Mouse (Mus musculus) neural tube, embryonic 12.5 days (tissue): Measurements from ENCODE around the gene Park7. TPM values are rescaled to one million over a fixed set of nuclear protein-coding genes. Genes with fewer than 3 reads are reported as not detected.
"Not testable (repeated sequence)": the region's sequence is repeated elsewhere in the genome, so short reads cannot be mapped to it uniquely, and the experiment has no call there.

Experiments
- ATAC-seq: fragments of 200-750 bp; cut with Nextera tagmentation; 2 replicates; pipeline ENCODE4 v1.8.0; 2017; ENCODE audit warnings: low read depth, mild to moderate bottlenecking, moderate TSS enrichment, moderate library complexity; ENCODE audit not compliant: low FRiP score
- H3K27ac ChIP-seq: fragments of 300-500 bp; sonication (generic); 2 replicates; pipeline ENCODE4 v1.5.1; 2016
- H3K27me3 ChIP-seq: fragments of 300-500 bp; sonication (generic); replicated peaks from 2 replicates; pipeline ENCODE4 v1.6.1; 2016; ENCODE audit warnings: mild to moderate bottlenecking
- H3K36me3 ChIP-seq: fragments of 300-500 bp; sonication (generic); 2 replicates; pipeline ENCODE4 v1.6.1; 2016; ENCODE audit warnings: mild to moderate bottlenecking
- H3K4me1 ChIP-seq: fragments of 300-500 bp; sonication (generic); 2 replicates; pipeline ENCODE4 v1.6.1; 2016
- H3K4me2 ChIP-seq: fragments of 300-500 bp; sonication (generic); replicated peaks from 2 replicates; pipeline ENCODE4 v1.6.1; 2016; ENCODE audit warnings: mild to moderate bottlenecking
- H3K4me3 ChIP-seq: fragments of 300-500 bp; sonication (generic); 2 replicates; pipeline ENCODE4 v1.5.1; 2016
- H3K9ac ChIP-seq: fragments of 300-500 bp; sonication (generic); 2 replicates; pipeline ENCODE4 v1.6.1; 2016; ENCODE audit warnings: mild to moderate bottlenecking
- H3K9me3 ChIP-seq: fragments of 300-500 bp; sonication (generic); 2 replicates; pipeline ENCODE4 v1.6.1; 2016; ENCODE audit warnings: mild to moderate bottlenecking
- WGBS: fragments of 180-500 bp; shearing (Covaris S2); methylation state at CpG from one replicate; pipeline ENCODE4 v1.1.7; 2016; 5-methylcytosine and 5-hydroxymethylcytosine counted together
- polyA plus RNA-seq: library from polyadenylated mRNA; unstranded; fragments of >200 nt; fragmentation: Nextera tagmentation; extraction: Ambion mirVana; gene quantifications from 2 replicates; pipeline ENCODE4 v1.2.1, GENCODE M21; 2016

Park7 gene
- polyA plus RNA-seq, 1 experiment from 2014 or later, result 371 TPM

DNA sequence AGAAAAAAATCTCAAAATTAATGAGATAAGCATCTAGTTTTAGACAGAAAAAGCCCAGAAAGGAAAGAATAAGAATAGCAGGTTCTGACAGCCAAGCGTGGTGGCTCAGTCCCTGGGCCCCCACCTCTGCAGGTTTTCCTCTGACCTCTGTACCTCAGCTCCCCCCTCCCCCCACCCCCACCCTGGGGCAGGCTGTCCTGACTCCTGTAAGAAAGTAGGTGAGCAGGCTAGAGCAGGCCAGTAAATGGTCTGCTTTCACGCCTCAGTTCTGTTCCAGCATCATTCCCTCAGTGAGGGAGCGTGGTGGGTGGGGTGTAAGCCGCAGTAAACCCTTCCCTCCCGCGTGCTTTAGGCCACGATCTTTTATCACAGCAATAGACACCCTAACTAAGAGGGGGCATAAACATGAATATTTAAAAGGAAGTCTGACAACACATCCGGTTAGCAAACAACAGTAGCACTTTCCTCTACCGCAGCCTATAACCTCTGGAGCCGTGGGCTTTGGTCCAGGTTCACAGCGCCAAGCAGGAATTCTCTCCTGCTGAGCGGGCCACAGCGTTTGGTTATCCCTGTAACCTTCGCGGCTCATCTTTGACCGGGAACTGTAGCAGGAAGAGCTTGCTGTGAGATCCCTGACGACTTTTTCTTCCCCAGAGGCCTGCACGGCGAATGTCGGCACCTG is 24.8 kb downstream of the Park7 start:
- ATAC-seq, result no peak
- H3K27me3 ChIP-seq, result 0 out of 2 replicates have a peak, but pooled peaks cover 2% of the 10 kb centered on the region
- H3K4me1 ChIP-seq, result peaks cover 9% of the 10 kb centered on the region; the same call in 1 of the 2 replicates
- H3K4me2 ChIP-seq, result no peak overlapping the region; the same call in 1 of the 2 replicates
- no peak overlapping the region for H3K27ac ChIP-seq
- no peaks in the 10 kb centered on the region for H3K36me3 ChIP-seq
- WGBS, result 43% methylated on average over 20 of the region's 20 CpGs
- no peak overlapping the region for H3K9ac ChIP-seq
- no peaks in the 10 kb centered on the region for H3K9me3 ChIP-seq
- no peak overlapping the region for H3K4me3 ChIP-seq

DNA sequence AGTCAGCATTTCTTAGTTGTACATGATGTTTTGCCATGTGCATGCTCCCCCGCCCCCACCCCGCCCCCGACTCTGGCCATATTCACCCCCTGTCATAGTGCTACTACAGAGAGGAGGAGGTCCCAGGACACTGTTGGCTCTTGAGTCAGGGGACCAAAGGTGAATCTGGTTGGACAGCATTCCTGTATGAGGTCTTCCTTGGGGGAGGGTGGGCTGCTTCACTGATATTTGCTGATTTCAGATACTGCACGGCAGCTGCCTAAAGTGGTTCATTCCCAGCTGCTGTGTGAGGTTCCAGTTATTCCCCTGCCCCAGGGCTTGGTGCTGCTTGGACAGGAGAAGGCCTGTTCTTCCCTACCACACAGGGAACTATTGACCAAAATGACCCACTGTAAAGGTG is 25.7 kb downstream of the Park7 start:
- Histone ChIP-seq H3K36me3 (no peaks in the 10 kb centered on the region), H3K4me3 (no peak overlapping the region), H3K27ac (no peak overlapping the region), H3K27me3 (0 out of 2 replicates have a peak, but pooled peaks cover 2% of the 10 kb centered on the region), H3K9me3 (no peaks in the 10 kb centered on the region), H3K4me1 (peaks cover 9% of the 10 kb centered on the region; the same call in 1 of the 2 replicates), H3K4me2 (no peak overlapping the region), H3K9ac (no peak overlapping the region)
- 79% methylated on average over 4 of the region's 4 CpGs for WGBS
- ATAC-seq, result no peak

DNA sequence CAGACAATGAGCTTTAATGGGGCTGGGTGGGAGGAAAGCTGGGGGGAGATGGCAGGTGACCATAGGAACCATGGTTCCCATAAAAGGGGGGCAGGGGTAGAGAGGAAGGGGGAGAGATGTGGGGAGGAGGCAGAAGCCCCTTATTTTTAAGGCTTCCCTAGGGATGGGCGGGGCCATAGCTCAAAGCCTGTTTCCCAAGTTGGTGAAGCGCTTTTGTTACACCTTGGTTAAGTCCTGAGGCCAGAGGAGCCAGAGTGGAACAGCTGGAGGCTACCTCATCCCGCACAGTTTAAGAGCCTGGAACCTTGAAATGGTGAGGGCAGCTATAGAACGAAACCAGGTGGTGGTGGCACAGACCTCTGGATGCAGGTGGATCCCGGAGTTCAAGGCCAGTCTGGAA is 26.3 kb downstream of the Park7 start:
- H3K4me3 ChIP-seq, result no peak overlapping the region
- H3K27ac ChIP-seq, result no peak overlapping the region
- H3K4me1 ChIP-seq, result peaks cover 9% of the 10 kb centered on the region; the same call in 1 of the 2 replicates
- no peaks in the 10 kb centered on the region for H3K36me3 ChIP-seq
- WGBS, result 80% methylated on average over 5 of the region's 5 CpGs
- H3K9ac ChIP-seq, result no peak overlapping the region
- H3K9me3 ChIP-seq, result no peaks in the 10 kb centered on the region
- ATAC-seq, result no peak
- H3K4me2 ChIP-seq, result no peak overlapping the region
- 0 out of 2 replicates have a peak, but pooled peaks cover 2% of the 10 kb centered on the region for H3K27me3 ChIP-seq

DNA sequence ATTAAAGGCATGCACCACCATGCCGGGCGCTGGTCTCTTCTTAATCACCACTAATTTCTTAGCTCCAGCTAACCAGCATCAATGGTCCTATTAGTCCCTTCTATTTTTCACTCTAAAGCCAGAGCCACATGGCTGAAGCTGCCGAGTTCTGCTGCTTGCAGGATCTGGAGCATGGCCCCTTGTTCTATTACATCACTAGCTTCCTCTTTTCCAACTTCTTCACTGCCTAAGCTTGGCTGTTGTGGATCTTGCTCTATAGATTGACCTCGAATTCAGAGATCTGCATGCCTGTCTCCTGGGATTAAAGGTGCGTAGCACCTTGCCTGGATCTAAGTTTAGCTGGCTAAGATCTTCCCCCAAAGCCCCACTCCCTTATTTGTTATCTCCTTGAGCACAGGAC is 31.6 kb downstream of the Park7 start:
- 88% methylated on average over 5 of the region's 5 CpGs for WGBS
- Histone ChIP-seq H3K27me3 (no peaks in the 10 kb centered on the region), H3K4me1 (no peaks in the 10 kb centered on the region), H3K4me2 (no peak overlapping the region), H3K9ac (no peak overlapping the region), H3K36me3 (peaks cover 15% of the 10 kb centered on the region; the same call in 1 of the 2 replicates), H3K9me3 (peaks cover 26% of the 10 kb centered on the region), H3K27ac (no peak overlapping the region), H3K4me3 (no peak overlapping the region)
- no peak for ATAC-seq

DNA sequence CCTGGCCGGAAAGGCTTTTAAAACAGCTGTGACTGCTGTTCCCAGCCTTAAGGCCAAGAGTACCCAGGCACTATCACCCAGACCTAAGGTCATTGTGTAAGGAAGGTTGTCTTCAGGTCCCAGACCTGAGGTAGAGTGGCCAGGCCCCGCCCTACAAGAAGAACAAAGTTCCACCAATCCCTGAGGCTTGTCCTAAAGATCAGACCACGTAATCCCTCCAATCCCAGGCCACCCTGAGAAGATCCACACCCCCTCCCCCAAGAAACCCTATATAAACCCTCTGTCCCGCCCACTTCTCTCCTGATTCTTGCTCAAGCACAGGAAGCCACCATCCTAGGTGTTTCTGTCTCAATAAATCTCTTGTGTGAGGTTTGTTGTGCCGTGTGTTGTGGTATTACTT is 33.9 kb downstream of the Park7 start:
- no peak overlapping the region for H3K4me3 ChIP-seq
- no peaks in the 10 kb centered on the region for H3K4me1 ChIP-seq
- H3K9ac ChIP-seq, result no peak overlapping the region
- H3K36me3 ChIP-seq, result peaks cover 15% of the 10 kb centered on the region; the same call in 1 of the 2 replicates
- 84% methylated on average over 5 of the region's 5 CpGs for WGBS
- H3K4me2 ChIP-seq, result no peak overlapping the region
- H3K9me3 ChIP-seq, result peaks cover 26% of the 10 kb centered on the region
- no peak overlapping the region for H3K27ac ChIP-seq
- no peaks in the 10 kb centered on the region for H3K27me3 ChIP-seq
- ATAC-seq, result no peak

DNA sequence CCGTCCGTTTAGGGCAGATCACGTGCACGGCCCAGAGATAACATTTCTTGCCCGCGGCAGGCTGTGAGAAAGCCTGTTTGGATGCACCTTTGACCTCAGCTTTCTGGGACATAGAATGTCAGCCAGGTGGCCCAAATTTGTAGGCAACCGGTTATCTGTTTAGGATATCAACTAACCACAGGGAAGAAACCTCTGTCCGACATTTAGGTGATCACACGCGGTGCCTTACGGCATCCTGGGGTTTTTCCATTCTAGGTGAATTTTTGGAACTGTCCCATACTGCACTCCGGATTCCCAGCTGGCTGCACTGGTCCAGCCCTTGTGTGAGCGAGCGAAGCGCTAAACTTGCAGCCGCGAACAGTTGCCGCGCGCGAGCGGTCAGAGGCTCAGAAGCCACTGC is 34.6 kb downstream of the Park7 start:
- no peak overlapping the region for H3K27ac ChIP-seq
- no peak for ATAC-seq
- no peak overlapping the region for H3K4me2 ChIP-seq
- H3K27me3 ChIP-seq, result no peaks in the 10 kb centered on the region
- peaks cover 15% of the 10 kb centered on the region; the same call in 1 of the 2 replicates for H3K36me3 ChIP-seq
- H3K4me3 ChIP-seq, result no peak overlapping the region
- H3K9ac ChIP-seq, result no peak overlapping the region
- H3K9me3 ChIP-seq, result peaks cover 26% of the 10 kb centered on the region
- WGBS, result 93% methylated on average over 22 of the region's 22 CpGs
- no peaks in the 10 kb centered on the region for H3K4me1 ChIP-seq

DNA sequence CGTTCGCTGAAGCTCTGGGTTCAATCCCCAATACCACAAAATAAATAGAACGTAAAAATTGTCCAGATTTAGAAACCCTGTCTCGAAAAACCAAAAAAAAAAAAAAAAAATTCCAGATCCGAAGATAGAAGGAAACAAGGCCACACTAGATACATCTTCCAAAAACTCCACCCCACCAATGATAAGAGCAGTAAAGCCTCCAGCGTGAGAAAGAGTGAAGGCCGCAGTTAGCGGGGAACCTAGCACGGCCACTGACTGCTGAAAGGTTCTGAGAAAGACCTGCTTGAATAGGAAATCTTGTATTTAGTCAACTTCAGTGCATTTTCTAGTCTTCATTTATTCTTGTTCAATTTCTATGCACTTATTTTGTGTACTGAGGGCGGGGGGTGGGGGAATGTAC is 38.8 kb downstream of the Park7 start:
- ATAC-seq, result no peak
- Histone ChIP-seq H3K36me3 (peaks cover 15% of the 10 kb centered on the region; the same call in 1 of the 2 replicates), H3K4me1 (peaks cover 18% of the 10 kb centered on the region), H3K9ac (no peak overlapping the region), H3K4me2 (no peak overlapping the region), H3K27me3 (no peaks in the 10 kb centered on the region), H3K4me3 (no peak overlapping the region), H3K9me3 (peaks cover 23% of the 10 kb centered on the region), H3K27ac (no peak overlapping the region)
- WGBS, result 86% methylated on average over 10 of the region's 10 CpGs

DNA sequence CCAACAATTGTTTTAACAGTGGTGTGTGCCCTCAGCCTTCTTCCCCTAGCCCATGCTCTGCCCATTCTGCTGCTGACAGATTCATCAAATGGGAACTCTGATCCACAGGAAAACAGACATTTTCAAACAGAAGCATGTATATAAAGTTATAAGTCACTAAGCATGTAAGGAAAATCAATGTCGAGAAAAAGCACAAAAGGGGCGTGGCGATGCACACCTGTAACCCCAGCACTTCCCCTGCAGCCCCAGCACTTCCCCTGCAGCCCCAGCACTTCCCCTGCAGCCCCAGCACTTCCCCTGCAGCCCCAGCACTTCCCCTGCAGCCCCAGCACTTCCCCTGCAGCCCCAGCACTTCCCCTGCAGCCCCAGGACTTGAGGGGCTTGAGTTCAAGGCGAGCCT is 39.8 kb downstream of the Park7 start:
- ATAC-seq, H3K27me3 ChIP-seq, H3K9ac ChIP-seq, H3K27ac ChIP-seq, H3K4me3 ChIP-seq, H3K4me2 ChIP-seq: not testable (repeated sequence)
- H3K9me3 ChIP-seq, result peaks cover 14% of the 10 kb centered on the region
- peaks cover 20% of the 10 kb centered on the region for H3K4me1 ChIP-seq
- peaks cover 13% of the 10 kb centered on the region for H3K36me3 ChIP-seq
- WGBS, result 69% methylated on average over 4 of the region's 4 CpGs

DNA sequence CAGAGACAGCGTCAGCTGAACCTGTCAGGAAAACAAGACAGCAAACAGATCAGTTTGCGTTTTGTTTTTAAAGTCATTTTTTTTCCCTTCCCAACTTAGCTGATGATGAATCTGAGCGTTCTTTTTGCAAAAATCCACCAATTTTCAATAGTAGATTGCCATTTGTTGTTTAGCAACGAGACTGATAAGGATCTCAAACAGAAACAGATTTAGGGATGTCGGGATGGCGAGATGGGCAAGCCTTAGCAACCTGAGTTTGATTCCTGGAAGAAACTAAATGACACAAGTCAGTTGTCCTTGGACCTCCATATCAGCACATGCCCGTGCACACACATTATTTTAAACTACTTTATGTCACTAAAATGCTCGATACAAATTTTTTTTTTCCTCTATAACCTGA is 41.6 kb downstream of the Park7 start:
- 88% methylated on average over 8 of the region's 8 CpGs for WGBS
- H3K27ac ChIP-seq, result 0 out of 2 replicates have a peak overlapping the region, but pooled peaks have one; percentile 53
- no peak for ATAC-seq
- H3K4me3 ChIP-seq, result no peak overlapping the region
- H3K27me3 ChIP-seq, result no peaks in the 10 kb centered on the region
- no peak overlapping the region for H3K4me2 ChIP-seq
- peaks cover 21% of the 10 kb centered on the region for H3K4me1 ChIP-seq
- H3K9ac ChIP-seq, result 0 out of 2 replicates have a peak overlapping the region, but pooled peaks have one; percentile 26
- H3K9me3 ChIP-seq, result no peaks in the 10 kb centered on the region
- H3K36me3 ChIP-seq, result peaks cover 20% of the 10 kb centered on the region

DNA sequence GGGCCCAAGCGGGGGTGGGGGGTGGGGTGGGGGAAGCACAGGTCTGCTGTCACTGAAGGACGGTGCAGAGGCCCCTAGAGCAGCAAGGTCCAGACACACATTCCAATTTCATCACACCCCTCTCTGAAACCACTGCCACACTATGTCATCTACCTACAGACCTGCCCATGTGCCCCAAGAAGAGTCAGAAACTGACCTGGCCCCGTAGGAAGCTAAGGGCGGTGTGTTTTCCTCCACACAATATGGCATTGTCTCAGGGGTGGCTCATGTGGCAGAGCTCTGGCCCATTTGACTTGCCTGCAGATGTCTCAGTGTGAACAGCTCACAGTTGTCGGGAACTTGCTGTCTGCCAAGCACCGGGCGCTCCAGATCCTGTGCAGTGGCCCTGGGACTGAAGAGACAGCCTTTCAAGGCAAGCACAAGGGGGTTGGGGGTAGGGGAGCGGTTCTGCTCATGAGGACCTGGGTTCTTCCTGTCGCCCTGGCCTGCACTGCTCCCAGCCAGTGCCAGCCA is 42.0 kb downstream of the Park7 start:
- 48% methylated on average over 9 of the region's 9 CpGs for WGBS
- no peaks in the 10 kb centered on the region for H3K27me3 ChIP-seq
- H3K27ac ChIP-seq, result peak overlapping the region; percentile 53; the same call in 1 of the 2 replicates
- 0 out of 2 replicates have a peak overlapping the region, but pooled peaks have one; percentile 26 for H3K9ac ChIP-seq
- peaks cover 21% of the 10 kb centered on the region for H3K4me1 ChIP-seq
- no peak overlapping the region for H3K4me2 ChIP-seq
- peaks cover 24% of the 10 kb centered on the region for H3K36me3 ChIP-seq
- peak; percentile 41 for ATAC-seq
- H3K9me3 ChIP-seq, result no peaks in the 10 kb centered on the region
- H3K4me3 ChIP-seq, result no peak overlapping the region

DNA sequence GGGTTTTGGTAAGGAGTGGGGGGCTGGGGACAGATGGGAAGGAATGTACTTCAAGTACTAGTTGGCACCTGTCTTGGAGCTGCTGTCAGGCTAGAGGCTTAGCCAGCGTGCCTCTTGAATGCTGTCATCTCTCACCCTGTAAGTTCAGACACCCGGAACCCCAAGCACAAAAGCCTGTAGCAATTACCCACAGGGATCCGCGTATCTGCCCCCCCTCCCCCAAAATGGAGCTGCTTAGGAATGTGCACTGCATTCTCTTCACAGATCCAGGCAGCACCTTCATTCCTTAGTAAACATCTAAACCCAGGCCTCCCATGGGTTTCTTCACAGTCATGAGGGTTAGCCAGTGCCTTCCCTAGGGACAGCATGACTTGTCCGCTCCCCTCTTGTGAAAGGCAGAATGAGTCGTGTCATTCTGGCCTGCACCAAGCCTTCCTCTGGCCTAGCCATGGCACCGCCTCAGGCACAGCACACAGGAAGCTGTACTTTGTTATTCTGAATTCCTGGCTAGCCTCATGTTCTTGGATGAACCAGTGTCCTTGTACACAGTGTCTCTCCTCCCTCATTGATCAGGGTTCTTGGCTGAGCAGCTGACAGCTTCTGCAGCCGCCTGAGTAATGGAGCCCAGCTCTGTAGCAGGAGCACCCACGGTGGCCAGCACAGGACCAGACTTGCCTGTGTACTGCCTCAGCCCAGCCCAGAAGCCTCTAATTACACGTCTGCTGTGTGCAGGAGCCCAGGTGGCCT is 42.7 kb downstream of the Park7 start:
- Histone ChIP-seq H3K36me3 (peaks cover 31% of the 10 kb centered on the region), H3K4me2 (no peak overlapping the region), H3K9ac (0 out of 2 replicates have a peak overlapping the region, but pooled peaks have one; percentile 33), H3K27me3 (no peaks in the 10 kb centered on the region), H3K27ac (peak overlapping the region; percentile 53; the same call in 1 of the 2 replicates), H3K4me3 (no peak overlapping the region), H3K4me1 (peaks cover 21% of the 10 kb centered on the region), H3K9me3 (no peaks in the 10 kb centered on the region)
- peak; percentile 63 for ATAC-seq
- 32% methylated on average over 10 of the region's 10 CpGs for WGBS

DNA sequence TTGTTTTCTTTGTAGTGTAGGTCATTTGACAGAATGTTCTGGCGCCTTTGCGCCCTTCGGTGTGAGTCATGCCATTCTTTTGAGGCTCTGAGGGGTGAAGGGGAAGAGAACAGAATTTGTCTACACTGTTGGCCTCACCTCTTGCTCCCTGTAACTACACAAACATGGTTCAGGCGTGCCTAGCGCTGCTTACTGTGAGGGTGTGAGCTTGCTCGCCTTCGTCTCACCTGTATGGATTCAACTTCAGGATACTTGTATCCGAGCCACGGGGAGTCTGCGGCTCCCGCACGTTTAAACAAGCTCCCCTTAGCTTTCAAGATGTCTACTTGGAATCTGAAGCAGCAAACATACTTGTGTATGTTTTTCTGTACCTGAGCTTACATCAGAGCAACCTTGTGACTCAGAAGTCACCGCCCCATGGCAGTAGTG is 43.3 kb downstream of the Park7 start:
- H3K36me3 ChIP-seq, result peaks cover 37% of the 10 kb centered on the region
- peaks cover 21% of the 10 kb centered on the region for H3K4me1 ChIP-seq
- H3K4me3 ChIP-seq, result no peak overlapping the region
- ATAC-seq, result no peak
- H3K9ac ChIP-seq, result no peak overlapping the region
- no peaks in the 10 kb centered on the region for H3K9me3 ChIP-seq
- WGBS, result 89% methylated on average over 13 of the region's 13 CpGs
- H3K27me3 ChIP-seq, result no peaks in the 10 kb centered on the region
- no peak overlapping the region for H3K4me2 ChIP-seq
- H3K27ac ChIP-seq, result no peak overlapping the region
